Mouse (Mus musculus) hindbrain, embryonic 15.5 days (tissue): ENCODE data around the gene 2310022A10Rik. TPM values are rescaled to one million over a fixed set of nuclear protein-coding genes. Genes with fewer than 3 reads are reported as not detected.
A peak's percentile ranks its signal among the peaks of the same experiment; 100 is the strongest.

Experiments used
- ATAC-seq: fragments of 200-750 bp; cut with Nextera tagmentation; 2 replicates; pipeline ENCODE4 v1.8.0; 2017; ENCODE audit warnings: low read depth, moderate number of reproducible peaks, moderate TSS enrichment; ENCODE audit not compliant: low FRiP score
- H3K27ac ChIP-seq: fragments of 300-500 bp; sonication (generic); replicated peaks from 2 replicates; pipeline ENCODE4 v1.5.1; 2015; ENCODE audit warnings: mild to moderate bottlenecking, inconsistent platforms
- H3K27me3 ChIP-seq: fragments of 300-500 bp; sonication (generic); 2 replicates; pipeline ENCODE4 v1.6.1; 2015; ENCODE audit warnings: control low read depth, inconsistent platforms
- H3K36me3 ChIP-seq: fragments of 300-500 bp; sonication (generic); 2 replicates; pipeline ENCODE4 v1.6.1; 2015; ENCODE audit warnings: control low read depth, inconsistent platforms
- H3K4me1 ChIP-seq: fragments of 300-500 bp; sonication (generic); replicated peaks from 2 replicates; pipeline ENCODE4 v1.6.1; 2015; ENCODE audit warnings: control low read depth, inconsistent platforms
- H3K4me2 ChIP-seq: fragments of 300-500 bp; sonication (generic); 2 replicates; pipeline ENCODE4 v1.6.1; 2015; ENCODE audit warnings: moderate library complexity, mild to moderate bottlenecking, inconsistent platforms
- H3K4me3 ChIP-seq: fragments of 300-500 bp; sonication (generic); 2 replicates; pipeline ENCODE4 v1.5.1; 2015; ENCODE audit warnings: mild to moderate bottlenecking, inconsistent platforms
- H3K9ac ChIP-seq: fragments of 300-500 bp; sonication (generic); 2 replicates; pipeline ENCODE4 v1.6.1; 2015; ENCODE audit warnings: inconsistent platforms
- H3K9me3 ChIP-seq: fragments of 300-500 bp; sonication (generic); 2 replicates; pipeline ENCODE4 v1.6.1; 2016; ENCODE audit warnings: control low read depth, inconsistent platforms
- WGBS: fragments of 180-500 bp; shearing (Covaris S2); methylation state at CpG from one replicate; pipeline ENCODE4 v1.1.7; 2015; 5-methylcytosine and 5-hydroxymethylcytosine counted together
- polyA plus RNA-seq: library from polyadenylated mRNA; unstranded; fragments of >200 nt; fragmentation: Nextera tagmentation; extraction: Ambion mirVana; gene quantifications from 2 replicates; pipeline ENCODE4 v1.2.1, GENCODE M21; 2015

2310022A10Rik gene
- polyA plus RNA-seq, 1 experiment from 2014 or later, result 36.6 TPM

GRCm38 (mm10) chr7:27541922-27542321, 11.1 kb upstream of the 2310022A10Rik start:
- Histone ChIP-seq H3K9me3 (no peaks in the 10 kb centered on the region), H3K36me3 (peaks cover 37% of the 10 kb centered on the region), H3K27me3 (no peaks in the 10 kb centered on the region), H3K9ac (peak overlapping the region; percentile 80), H3K4me3 (peak overlapping the region; percentile 75), H3K4me1 (peaks cover 21% of the 10 kb centered on the region), H3K4me2 (peak overlapping the region; percentile 72), H3K27ac (no peak overlapping the region)
- WGBS, result 57% methylated on average over 5 of the region's 5 CpGs
- no peak for ATAC-seq

- H3K27ac ChIP-seq, result peak overlapping the region; percentile 70
These were observed 10.5 kb upstream of the 2310022A10Rik start for GRCm38 (mm10) chr7:27542392-27543033.

GRCm38 (mm10) chr7:27543065-27543464, 10.0 kb upstream of the 2310022A10Rik start:
- no peaks in the 10 kb centered on the region for H3K9me3 ChIP-seq
- H3K4me3 ChIP-seq, result peak overlapping the region; percentile 75
- peak overlapping the region; percentile 72 for H3K4me2 ChIP-seq
- H3K27ac ChIP-seq, result peak overlapping the region; percentile 70
- no peak; the same call in 1 of the 2 replicates for ATAC-seq
- peaks cover 26% of the 10 kb centered on the region for H3K36me3 ChIP-seq
- WGBS, result 56% methylated on average over 6 of the region's 6 CpGs
- H3K9ac ChIP-seq, result peak overlapping the region; percentile 80
- no peaks in the 10 kb centered on the region for H3K27me3 ChIP-seq
- peaks cover 21% of the 10 kb centered on the region for H3K4me1 ChIP-seq

More at GRCm38 (mm10) chr7:27542392-27543033, 10.5 kb upstream of the 2310022A10Rik start:
- Histone ChIP-seq H3K36me3 (peaks cover 31% of the 10 kb centered on the region), H3K4me3 (peak overlapping the region; percentile 75), H3K27me3 (no peaks in the 10 kb centered on the region), H3K4me2 (peak overlapping the region; percentile 72), H3K4me1 (peaks cover 21% of the 10 kb centered on the region), H3K9me3 (no peaks in the 10 kb centered on the region), H3K9ac (peak overlapping the region; percentile 80)
- 2% methylated on average over 30 of the region's 30 CpGs for WGBS
- peak; percentile 95 for ATAC-seq

GRCm38 (mm10) chr7:27543851-27544250, 9.2 kb upstream of the 2310022A10Rik start:
- WGBS, result 94% methylated on average over 4 of the region's 4 CpGs
- peaks cover 21% of the 10 kb centered on the region; the same call in 1 of the 2 replicates for H3K36me3 ChIP-seq

GRCm38 (mm10) chr7:27544675-27545370, 8.2 kb upstream of the 2310022A10Rik start:
- H3K4me3 ChIP-seq, result no peak overlapping the region
- 90% methylated on average over 12 of the region's 12 CpGs for WGBS
- H3K4me2 ChIP-seq, result no peak overlapping the region
- H3K9ac ChIP-seq, result no peak overlapping the region
- H3K27ac ChIP-seq, result no peak overlapping the region
- no peaks in the 10 kb centered on the region for H3K27me3 ChIP-seq
- no peak for ATAC-seq
- H3K9me3 ChIP-seq, result no peaks in the 10 kb centered on the region
- 0 out of 2 replicates have a peak, but pooled peaks cover 12% of the 10 kb centered on the region for H3K36me3 ChIP-seq
- H3K4me1 ChIP-seq, result peaks cover 21% of the 10 kb centered on the region

More at GRCm38 (mm10) chr7:27543851-27544250, 9.2 kb upstream of the 2310022A10Rik start:
- Histone ChIP-seq H3K27me3 (no peaks in the 10 kb centered on the region), H3K9me3 (no peaks in the 10 kb centered on the region), H3K4me1 (peaks cover 21% of the 10 kb centered on the region), H3K4me3 (no peak overlapping the region), H3K4me2 (no peak overlapping the region), H3K9ac (no peak overlapping the region), H3K27ac (no peak overlapping the region)
- ATAC-seq, result no peak

GRCm38 (mm10) chr7:27549597-27549996, 3.4 kb upstream of the 2310022A10Rik start:
- Histone ChIP-seq H3K4me2 (no peak overlapping the region), H3K4me3 (no peak overlapping the region), H3K27me3 (no peaks in the 10 kb centered on the region), H3K27ac (no peak overlapping the region), H3K36me3 (no peaks in the 10 kb centered on the region), H3K4me1 (peaks cover 21% of the 10 kb centered on the region), H3K9me3 (no peaks in the 10 kb centered on the region), H3K9ac (no peak overlapping the region)
- ATAC-seq, result no peak
- WGBS, result 84% methylated on average over 6 of the region's 6 CpGs

- peak overlapping the region; percentile 72 for H3K9ac ChIP-seq
These were observed 963 bp upstream of the 2310022A10Rik start for GRCm38 (mm10) chr7:27552070-27552469.

GRCm38 (mm10) chr7:27560291-27560887, 7.4 kb downstream of the 2310022A10Rik start:
- Histone ChIP-seq H3K9me3 (no peaks in the 10 kb centered on the region), H3K27ac (no peak overlapping the region), H3K4me3 (no peak overlapping the region), H3K36me3 (peaks cover 50% of the 10 kb centered on the region), H3K27me3 (no peaks in the 10 kb centered on the region), H3K4me1 (no peaks in the 10 kb centered on the region), H3K9ac (no peak overlapping the region), H3K4me2 (no peak overlapping the region)
- no peak for ATAC-seq
- 84% methylated on average over 8 of the region's 8 CpGs for WGBS

More at GRCm38 (mm10) chr7:27552070-27552469, 963 bp upstream of the 2310022A10Rik start:
- H3K4me2 ChIP-seq, result peak overlapping the region; percentile 92
- WGBS, result 62% methylated on average over 5 of the region's 5 CpGs
- no peak overlapping the region for H3K27ac ChIP-seq
- H3K36me3 ChIP-seq, result peaks cover 11% of the 10 kb centered on the region
- peak overlapping the region; percentile 90 for H3K4me3 ChIP-seq
- peaks cover 25% of the 10 kb centered on the region for H3K4me1 ChIP-seq
- no peaks in the 10 kb centered on the region for H3K9me3 ChIP-seq
- H3K27me3 ChIP-seq, result no peaks in the 10 kb centered on the region
- no peak for ATAC-seq

GRCm38 (mm10) chr7:27560978-27561377, 7.9 kb downstream of the 2310022A10Rik start:
- Histone ChIP-seq H3K27me3 (no peaks in the 10 kb centered on the region), H3K4me1 (no peaks in the 10 kb centered on the region), H3K4me3 (no peak overlapping the region), H3K27ac (no peak overlapping the region), H3K4me2 (no peak overlapping the region), H3K9me3 (no peaks in the 10 kb centered on the region), H3K9ac (no peak overlapping the region), H3K36me3 (peaks cover 48% of the 10 kb centered on the region)
- 95% methylated on average over 1 of the region's 1 CpGs for WGBS
- no peak for ATAC-seq

GRCm38 (mm10) chr7:27569580-27570224, 16.7 kb downstream of the 2310022A10Rik start:
- Histone ChIP-seq H3K9me3 (no peaks in the 10 kb centered on the region), H3K4me3 (no peak overlapping the region), H3K27ac (no peak overlapping the region), H3K4me2 (no peak overlapping the region), H3K4me1 (no peaks in the 10 kb centered on the region), H3K27me3 (no peaks in the 10 kb centered on the region), H3K36me3 (peaks cover 68% of the 10 kb centered on the region), H3K9ac (no peak overlapping the region)
- 83% methylated on average over 5 of the region's 5 CpGs for WGBS
- ATAC-seq, result no peak

GRCm38 (mm10) chr7:27572133-27572532, 19.1 kb downstream of the 2310022A10Rik start:
- Histone ChIP-seq H3K27ac (no peak overlapping the region), H3K36me3 (peaks cover 73% of the 10 kb centered on the region), H3K9me3 (no peaks in the 10 kb centered on the region), H3K4me3 (no peak overlapping the region), H3K27me3 (no peaks in the 10 kb centered on the region), H3K4me2 (no peak overlapping the region), H3K9ac (no peak overlapping the region), H3K4me1 (no peaks in the 10 kb centered on the region)
- WGBS, result 94% methylated on average over 4 of the region's 4 CpGs
- ATAC-seq, result no peak
